Mouse (Mus musculus) kidney, adult 9 months (tissue): Measurements from ENCODE around the gene Tmem238.
A peak's percentile ranks its signal among the peaks of the same experiment; 100 is the strongest.

Source experiments
- DNase-seq: peaks from one replicate; pipeline ENCODE4 v3.0.0; 2022

Tmem238 gene

GRCm38 (mm10) chr7:4746326-4746980 lies 43.0 kb downstream of the Tmem238 start:
- DNase-seq, result no peak

GRCm38 (mm10) chr7:4744886-4745285 lies 44.6 kb downstream of the Tmem238 start:
- DNase-seq, result no peak

GRCm38 (mm10) chr7:4743354-4743753 lies 46.1 kb downstream of the Tmem238 start:
- DNase-seq, result no peak

GRCm38 (mm10) chr7:4742482-4742819 lies 47.0 kb downstream of the Tmem238 start:
- no peak for DNase-seq

GRCm38 (mm10) chr7:4741672-4742481 lies 47.6 kb downstream of the Tmem238 start:
- DNase-seq, result no peak

GRCm38 (mm10) chr7:4741151-4741550 lies 48.3 kb downstream of the Tmem238 start:
- DNase-seq, result peak; percentile 88

GRCm38 (mm10) chr7:4740309-4740727 lies 49.1 kb downstream of the Tmem238 start:
- no peak for DNase-seq

GRCm38 (mm10) chr7:4739544-4740275 lies 49.7 kb downstream of the Tmem238 start, which contains the start of gene Kmt5c:
Gene Kmt5c, plus strand, starts transcription at chr7:4740115.
- DNase-seq, result peak; percentile 100

GRCm38 (mm10) chr7:4739041-4739543 lies 50.4 kb downstream of the Tmem238 start:
- no peak for DNase-seq
